ENCODE assay signal across 12 mouse cellular contexts in the genomic region with DNA sequence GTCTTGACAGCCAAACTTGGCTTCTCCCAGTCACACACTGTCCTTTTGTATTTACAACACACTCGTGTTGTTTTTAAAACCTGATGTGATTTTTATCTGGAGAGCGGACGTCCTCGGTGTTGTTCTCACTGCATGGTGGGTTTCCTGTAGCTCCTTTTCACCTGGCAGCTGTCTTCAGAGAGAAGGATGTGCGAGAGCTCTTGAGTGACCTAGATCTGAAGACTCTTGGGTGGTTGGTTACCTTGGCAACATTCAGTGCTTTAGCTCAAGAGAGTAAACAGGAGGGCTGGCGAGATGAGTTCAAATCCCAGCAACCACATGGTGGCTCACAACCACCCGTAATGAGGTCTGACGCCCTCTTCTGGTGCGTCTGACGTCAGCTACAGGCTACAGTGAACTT. TPM values are rescaled to one million over a fixed set of nuclear protein-coding genes. Genes with fewer than 3 reads are reported as not detected.
DNase-seq lines count a peak whose midpoint lies in the region; ATAC-seq and TF ChIP-seq lines count a peak whose summit lies in the region.
"Had no signal": no experiment of that assay in that cellular context is flagged by ENCODE, and none has a peak within 500 bp of the region (broad histone marks: within the 10 kb centered on the region; RNA-seq: fewer than 3 reads in every experiment).

No protein-coding gene starts in this region.

- DNase-seq in lung, postnatal 0 days (ENCODE audit: low spot score): peak; percentile 56
- no peak for DNase-seq in lung, adult 2 months
- peak; percentile 92 for DNase-seq in R1 (ENCODE audit: low read depth, low spot score)
- DNase-seq in lung, postnatal 14 days: peak; percentile 20
- DNase-seq in thymus, postnatal 14 days: peak; percentile 79
- no peak for DNase-seq in cerebellum, adult 9-11 months
- DNase-seq in layer of hippocampus, postnatal 10 days (ENCODE audit: low spot score in 2 of 2): no peak
- DNase-seq: adrenal gland, postnatal 36 days; cerebellum, adult 9-10 months had no signal

- no peak for ATAC-seq in lung, postnatal 0 days

- peaks cover 6% of the 10 kb centered on the region; the same call in 1 of the 2 replicates for H3K27me3 ChIP-seq in lung, postnatal 0 days (replicated peaks; ENCODE audit: insufficient read depth, low read length)
- H3K27me3 ChIP-seq: stomach, embryonic 15.5 days had no signal

- H3K4me1 ChIP-seq in lung, postnatal 0 days (ENCODE audit: insufficient read depth, low read depth, low read length): no peaks in the 10 kb centered on the region
- H3K4me1 ChIP-seq in lung, adult 2 months (ENCODE audit: control insufficient read depth, insufficient read depth, low read length): peaks cover 3% of the 10 kb centered on the region; the same call in 1 of the 2 replicates

- WGBS in lung, postnatal 0 days: 18% methylated on average over 10 of the region's 10 CpGs
- WGBS in lung, adult 2 months: 22% methylated on average over 10 of the region's 10 CpGs

- H3K27ac ChIP-seq in lung, postnatal 0 days (ENCODE audit: low read length): no peak overlapping the region
- H3K27ac ChIP-seq: limb, embryonic 15.5 days; stomach, embryonic 15.5 days had no signal

- H3K4me2 ChIP-seq in lung, postnatal 0 days (replicated peaks; ENCODE audit: low read depth, low read length): no peak overlapping the region
- H3K4me2 ChIP-seq: limb, embryonic 15.5 days; stomach, embryonic 15.5 days had no signal

- H3K9ac ChIP-seq in lung, postnatal 0 days (replicated peaks; ENCODE audit: low read depth): no peak overlapping the region
- H3K9ac ChIP-seq: limb, embryonic 15.5 days; stomach, embryonic 15.5 days had no signal

- no peak overlapping the region for H3K4me3 ChIP-seq in lung, postnatal 0 days (ENCODE audit: low read depth, low read length)
- H3K4me3 ChIP-seq in lung, adult 2 months (replicated peaks; ENCODE audit: extremely low read depth, low read depth, low read length): no peak overlapping the region
- H3K4me3 ChIP-seq: limb, embryonic 15.5 days; stomach, embryonic 15.5 days had no signal

- TF ChIP-seq POLR2A in lung, adult 2 months (IDR thresholded peaks at IDR 0.05; ENCODE audit: borderline replicate concordance, extremely low read depth, low read depth, low read length): no peak

- TF ChIP-seq EP300 in lung, postnatal 0 days (IDR thresholded peaks at IDR 0.05): no peak

- no peaks in the 10 kb centered on the region for H3K36me3 ChIP-seq in lung, postnatal 0 days (ENCODE audit: insufficient read depth, low read length)
- H3K36me3 ChIP-seq: limb, embryonic 15.5 days; stomach, embryonic 15.5 days had no signal

- TF ChIP-seq CTCF in lung, postnatal 0 days (IDR thresholded peaks at IDR 0.05): no peak
- TF ChIP-seq CTCF in lung, adult 2 months (IDR thresholded peaks at IDR 0.05; ENCODE audit: insufficient read depth, low read length): no peak

- no peaks in the 10 kb centered on the region for H3K9me3 ChIP-seq in lung, postnatal 0 days (ENCODE audit: low read length)
- H3K9me3 ChIP-seq: limb, embryonic 15.5 days; stomach, embryonic 15.5 days had no signal

RNA-seq across cellular contexts. Expression of a gene that starts 4.7 kb away (rescaled TPM):
- polyA plus RNA-seq in lung, postnatal 0 days (2015; fragmentation: Nextera tagmentation; extraction: Ambion mirVana): 0.08 and 0.10 TPM in 2 replicates
- polyA plus RNA-seq in lung, adult 2 months (2012; rRNA removed): 0.11 and 0.12 TPM in 2 replicates
- total RNA-seq in layer of hippocampus, postnatal 10 days (2021): 1 to 10 TPM in 1 of 2 experiments, under 1 TPM in 1; 0.78 to 1.4 TPM
- polyA plus RNA-seq: large intestine, adult 2 months; stomach, embryonic 15.5 days had no signal

RNA-seq across cellular contexts. Expression of a gene that starts 7.8 kb away (rescaled TPM):
- polyA plus RNA-seq in lung, postnatal 0 days (2015; fragmentation: Nextera tagmentation; extraction: Ambion mirVana): 67.0 and 78.3 TPM in 2 replicates
- 60.5 and 63.4 TPM in 2 replicates for polyA plus RNA-seq in lung, adult 2 months (2012; rRNA removed)
- total RNA-seq in layer of hippocampus, postnatal 10 days (2021): 10 to 100 TPM; 22.4 to 24.6 TPM

Comparison
In these comparisons a context has a peak if more than half of its experiments do, and no peak if none do; other contexts are left out.
1. DNase-seq: peak in lung, postnatal 0 days (single experiment), R1 (single experiment), lung, postnatal 14 days (single experiment) and thymus, postnatal 14 days (single experiment); none in lung, adult 2 months (single experiment), cerebellum, adult 9-11 months (single experiment) and layer of hippocampus, postnatal 10 days (0 of 2).